Mouse (Mus musculus) midbrain, postnatal 0 days (tissue): ENCODE data around the gene Megf6. TPM values are rescaled to one million over a fixed set of nuclear protein-coding genes. Genes with fewer than 3 reads are reported as not detected.

Source experiments
- ATAC-seq: fragments of 200-750 bp; cut with Nextera tagmentation; 2 replicates; pipeline ENCODE4 v1.8.0; 2017; ENCODE audit warnings: moderate number of reproducible peaks, mild to moderate bottlenecking, moderate TSS enrichment, moderate library complexity; ENCODE audit not compliant: low FRiP score
- DNase-seq: peaks from one replicate; pipeline ENCODE4 v3.0.0-alpha.2; 2015; ENCODE audit warnings: low spot score
- H3K27ac ChIP-seq: fragments of 300-500 bp; sonication (generic); 2 replicates; pipeline ENCODE4 v1.5.1; 2014; ENCODE audit warnings: low read depth, mild to moderate bottlenecking, low read length, mixed read lengths
- H3K27me3 ChIP-seq: fragments of 300-500 bp; sonication (generic); 2 replicates; pipeline ENCODE4 v1.6.1; 2014; ENCODE audit warnings: low read length, control low read depth, mixed read lengths; ENCODE audit not compliant: insufficient read depth
- H3K36me3 ChIP-seq: fragments of 300-500 bp; sonication (generic); 2 replicates; pipeline ENCODE4 v1.6.1; 2014; ENCODE audit warnings: low read length, control low read depth, mixed read lengths; ENCODE audit not compliant: insufficient read depth
- H3K4me1 ChIP-seq: fragments of 300-500 bp; sonication (generic); 2 replicates; pipeline ENCODE4 v1.6.1; 2014; ENCODE audit warnings: mild to moderate bottlenecking, control low read depth, antibody characterized with exemption, low read length, mixed read lengths; ENCODE audit not compliant: insufficient read depth
- H3K4me2 ChIP-seq: fragments of 300-500 bp; sonication (generic); 2 replicates; pipeline ENCODE4 v1.6.1; 2014; ENCODE audit warnings: low read depth, mild to moderate bottlenecking, low read length, mixed read lengths; ENCODE audit not compliant: poor library complexity, severe bottlenecking
- H3K4me3 ChIP-seq: fragments of 300-500 bp; sonication (generic); 2 replicates; pipeline ENCODE4 v1.5.1; 2014; ENCODE audit warnings: low read depth, mild to moderate bottlenecking, low read length, moderate library complexity
- H3K9ac ChIP-seq: fragments of 300-500 bp; sonication (generic); replicated peaks from 2 replicates; pipeline ENCODE4 v1.6.1; 2014; ENCODE audit warnings: mild to moderate bottlenecking, low read length, moderate library complexity, mixed read lengths; ENCODE audit not compliant: poor library complexity, severe bottlenecking
- H3K9me3 ChIP-seq: fragments of 300-500 bp; sonication (generic); 2 replicates; pipeline ENCODE4 v1.6.1; 2016; ENCODE audit warnings: low read length, control low read depth
- CTCF ChIP-seq: IDR thresholded peaks from 2 replicates; pipeline ENCODE4 v1.5.1; 2016; ENCODE audit warnings: antibody characterized with exemption, mild to moderate bottlenecking
- WGBS: fragments of 180-500 bp; shearing (Covaris S2); extraction: QIAGEN DNeasy Blood & Tissue Kit; methylation state at CpG from one replicate; pipeline ENCODE4 v1.1.7; 2014; 5-methylcytosine and 5-hydroxymethylcytosine counted together
- polyA plus RNA-seq: library from polyadenylated mRNA; unstranded; fragments of >200 nt; fragmentation: Nextera tagmentation; extraction: Ambion mirVana; gene quantifications from 2 replicates; pipeline ENCODE4 v1.2.1, GENCODE M21; 2015
- total RNA-seq: library from RNA; depleted of rRNA; stranded (reverse); fragments of >200 nt; gene quantifications from 2 replicates; pipeline ENCODE4 v1.2.3, GENCODE M21; 2014

The Megf6 gene
- total and polyA plus RNA-seq, 2 experiments from 2014 or later = 12.1 to 68.0 TPM

DNA sequence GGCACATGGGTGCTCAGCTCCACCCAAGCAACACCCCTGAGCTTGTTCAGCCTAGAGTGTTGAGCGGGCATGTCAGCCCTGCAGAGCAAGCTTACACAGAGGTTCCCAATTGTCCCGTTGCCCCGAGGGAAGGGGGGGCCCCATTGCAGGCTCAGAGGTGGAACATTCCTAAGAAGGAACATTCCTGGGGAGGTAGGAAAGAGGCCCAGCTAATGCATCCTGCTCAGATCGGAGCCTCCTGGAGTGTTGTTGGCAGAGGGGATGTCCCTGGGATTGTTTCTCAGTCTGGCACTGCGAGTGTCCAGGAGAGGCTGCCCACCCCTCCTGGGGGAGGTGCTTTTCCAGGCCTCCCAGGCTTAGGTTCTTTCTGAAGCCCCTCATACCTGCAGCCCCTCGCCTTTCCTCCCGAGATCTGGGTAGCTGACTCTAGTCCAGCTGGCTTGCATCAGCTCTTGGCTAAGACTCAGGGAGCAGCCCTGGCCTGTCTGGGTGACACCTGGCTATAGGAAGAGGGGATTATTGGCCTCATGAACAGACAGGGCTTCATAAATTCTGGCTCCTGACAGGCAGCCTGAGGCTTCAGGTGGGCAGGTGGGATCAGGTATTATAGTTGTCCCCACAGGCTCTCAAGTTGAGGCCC, 47.3 kb downstream of the Megf6 start:
- ATAC-seq (no peak), DNase-seq (no peak)
- H3K4me3 ChIP-seq = no peak overlapping the region
- H3K9me3 ChIP-seq = no peaks in the 10 kb centered on the region
- no peaks in the 10 kb centered on the region for H3K27me3 ChIP-seq
- H3K27ac ChIP-seq = no peak overlapping the region
- H3K9ac ChIP-seq = no peak overlapping the region
- no peaks in the 10 kb centered on the region for H3K36me3 ChIP-seq
- H3K4me1 ChIP-seq = no peaks in the 10 kb centered on the region
- no peak for TF ChIP-seq CTCF
- WGBS = 75% methylated on average over 7 of the region's 7 CpGs
- H3K4me2 ChIP-seq = no peak overlapping the region

- no peaks in the 10 kb centered on the region for H3K27me3 ChIP-seq
- TF ChIP-seq CTCF = no peak
- no peaks in the 10 kb centered on the region for H3K36me3 ChIP-seq
- H3K9me3 ChIP-seq = no peaks in the 10 kb centered on the region
- H3K9ac ChIP-seq = no peak overlapping the region
- DNase-seq (no peak), ATAC-seq (no peak)
- no peak overlapping the region for H3K4me3 ChIP-seq
- 66% methylated on average over 6 of the region's 6 CpGs for WGBS
- H3K27ac ChIP-seq = no peak overlapping the region
- no peak overlapping the region for H3K4me2 ChIP-seq
- H3K4me1 ChIP-seq = no peaks in the 10 kb centered on the region
Observed at GRCm38 (mm10) chr4:154222773-154223172, 52.2 kb downstream of the Megf6 start.

DNA sequence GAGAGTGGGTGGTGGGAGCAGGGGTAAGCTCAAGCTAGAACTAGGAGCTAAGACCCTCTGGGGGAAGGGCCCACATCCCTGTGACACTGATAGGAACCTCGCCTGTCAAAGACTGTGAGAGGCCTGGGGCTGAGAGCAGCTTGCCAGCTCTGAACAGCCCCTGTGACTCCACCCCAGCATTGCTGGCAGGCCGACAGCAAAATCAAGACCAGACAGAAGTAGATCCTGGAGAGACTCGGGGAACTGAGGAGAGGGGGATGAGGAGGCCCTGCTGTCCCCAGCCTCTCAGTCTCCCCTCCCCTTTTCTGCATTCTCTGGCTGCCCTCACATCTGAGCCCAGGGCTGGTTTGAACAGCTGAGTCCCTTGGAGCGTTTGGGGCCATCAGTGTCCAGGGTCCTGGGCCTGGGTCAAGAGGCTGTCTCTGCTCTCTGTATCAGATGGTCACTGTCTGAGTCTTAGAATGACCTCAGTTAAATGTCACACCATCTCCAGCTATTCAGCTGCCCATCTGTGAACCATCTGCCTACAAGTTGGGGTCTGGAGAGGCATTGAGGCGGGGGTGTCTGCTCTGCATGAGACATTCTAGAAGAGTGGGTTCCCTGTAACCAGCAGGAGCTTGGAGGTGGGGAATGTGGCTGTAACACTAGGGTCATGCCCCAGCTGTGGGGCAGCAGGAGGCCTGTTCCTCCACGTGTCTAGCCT, 53.9 kb downstream of the Megf6 start:
- no peaks in the 10 kb centered on the region for H3K4me1 ChIP-seq
- H3K27me3 ChIP-seq = no peaks in the 10 kb centered on the region
- DNase-seq (peak; percentile 50), ATAC-seq (peak; percentile 34; the same call in 1 of the 2 replicates)
- WGBS = 54% methylated on average over 6 of the region's 6 CpGs
- no peak for TF ChIP-seq CTCF
- H3K9me3 ChIP-seq = no peaks in the 10 kb centered on the region
- no peak overlapping the region for H3K4me3 ChIP-seq
- no peaks in the 10 kb centered on the region for H3K36me3 ChIP-seq
- no peak overlapping the region for H3K9ac ChIP-seq
- H3K27ac ChIP-seq = no peak overlapping the region
- H3K4me2 ChIP-seq = no peak overlapping the region

- ATAC-seq = no peak
- H3K27ac ChIP-seq = no peak overlapping the region
- H3K9me3 ChIP-seq = no peaks in the 10 kb centered on the region
- H3K27me3 ChIP-seq = no peaks in the 10 kb centered on the region
- no peaks in the 10 kb centered on the region for H3K36me3 ChIP-seq
- DNase-seq = no peak
- no peak overlapping the region for H3K9ac ChIP-seq
- no peak overlapping the region for H3K4me2 ChIP-seq
- H3K4me3 ChIP-seq = no peak overlapping the region
- no peak for TF ChIP-seq CTCF
- 60% methylated on average over 9 of the region's 9 CpGs for WGBS
- no peaks in the 10 kb centered on the region for H3K4me1 ChIP-seq
Observed at GRCm38 (mm10) chr4:154224970-154225309, 54.4 kb downstream of the Megf6 start.

DNA sequence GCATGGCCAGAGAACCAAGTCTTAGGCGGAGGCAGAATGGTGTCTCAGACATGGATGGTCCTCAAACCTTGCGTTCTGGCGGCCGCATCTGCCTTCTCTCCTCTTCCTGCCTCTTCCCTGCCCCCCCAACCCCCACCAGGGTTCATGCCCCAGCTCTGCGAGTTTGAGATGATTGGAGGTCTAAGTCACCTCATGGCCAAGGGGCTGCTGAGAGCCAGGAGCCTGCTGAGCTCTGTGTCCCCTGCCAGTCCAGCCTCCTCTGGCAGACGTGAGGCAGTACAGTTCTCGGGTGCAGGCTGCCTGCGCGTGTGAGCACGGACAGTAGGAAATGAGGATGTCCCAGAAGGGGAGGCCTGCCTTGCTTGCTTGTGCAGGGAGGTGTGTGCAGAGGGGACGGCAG, 56.1 kb downstream of the Megf6 start:
- no peak overlapping the region for H3K9ac ChIP-seq
- no peak for TF ChIP-seq CTCF
- no peaks in the 10 kb centered on the region for H3K27me3 ChIP-seq
- DNase-seq = no peak
- no peak overlapping the region for H3K4me3 ChIP-seq
- no peak overlapping the region for H3K4me2 ChIP-seq
- no peaks in the 10 kb centered on the region for H3K36me3 ChIP-seq
- H3K9me3 ChIP-seq = no peaks in the 10 kb centered on the region
- no peak for ATAC-seq
- H3K27ac ChIP-seq = no peak overlapping the region
- H3K4me1 ChIP-seq = no peaks in the 10 kb centered on the region
- 86% methylated on average over 11 of the region's 11 CpGs for WGBS

DNA sequence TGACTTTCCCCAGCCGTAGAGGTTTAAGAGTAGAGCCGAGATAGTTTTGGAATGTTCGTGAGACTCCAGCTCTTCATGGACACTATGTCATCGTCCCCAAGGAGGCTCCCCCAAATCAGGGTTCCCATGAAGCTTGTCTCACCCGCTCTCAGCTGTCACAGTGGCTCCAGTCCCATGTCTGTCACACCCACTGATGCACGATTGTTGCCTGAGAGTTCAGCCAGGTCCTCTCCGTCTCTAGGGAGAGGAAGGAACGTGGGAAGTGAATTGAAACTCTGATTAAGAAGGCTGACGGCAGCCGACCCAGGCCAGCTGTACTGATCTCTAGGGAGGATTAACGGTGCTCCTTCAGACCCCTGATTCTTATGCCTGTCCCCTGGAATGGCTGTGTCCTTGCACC, 57.8 kb downstream of the Megf6 start:
- Histone ChIP-seq H3K4me1 (no peaks in the 10 kb centered on the region; the same call in 1 of the 2 replicates), H3K9ac (no peak overlapping the region), H3K27me3 (no peaks in the 10 kb centered on the region), H3K36me3 (no peaks in the 10 kb centered on the region), H3K4me2 (no peak overlapping the region), H3K9me3 (no peaks in the 10 kb centered on the region), H3K27ac (no peak overlapping the region), H3K4me3 (no peak overlapping the region)
- 60% methylated on average over 11 of the region's 11 CpGs for WGBS
- no peak for ATAC-seq
- no peak for DNase-seq
- TF ChIP-seq CTCF = no peak
